Mouse (Mus musculus): ENCODE data around the gene Vmn1r94.
"Not testable (repeated sequence)": the region's sequence is repeated elsewhere in the genome, so short reads cannot be mapped to it uniquely, and the experiment has no call there.

DNA sequence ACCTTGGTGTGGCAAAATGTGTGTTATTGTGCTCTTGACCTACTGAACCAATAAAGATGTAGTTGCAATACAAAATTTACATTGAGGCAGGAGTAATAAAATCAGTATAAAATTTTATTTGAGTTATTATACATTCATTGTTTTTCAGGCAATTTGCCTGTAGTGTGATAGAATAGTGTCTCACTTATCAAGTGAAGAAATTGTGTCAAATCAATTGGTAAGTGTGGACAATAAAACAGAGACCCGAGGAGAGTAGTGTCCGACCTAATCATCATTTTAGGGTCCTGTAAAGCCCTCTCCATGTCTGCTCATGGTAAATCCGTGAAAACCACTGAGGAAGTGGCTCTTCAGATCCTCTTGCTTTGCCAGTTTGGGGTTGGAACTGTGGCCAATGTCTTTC lies 25.2 kb upstream of the Vmn1r94 start, which contains the start of gene Vmn1r95:
- not testable (repeated sequence) for TF ChIP-seq CTCF (IDR thresholded peaks at IDR 0.05; ENCODE audit: low read depth); EP300 (optimal IDR thresholded peaks at IDR 0.05)

Data from stomach, postnatal 0 days (tissue).